Mouse (Mus musculus): ENCODE data around the gene Rspo1.

- TF ChIP-seq EP300 (IDR thresholded peaks at IDR 0.05; ENCODE audit: low read length), result no peak
- TF ChIP-seq E2F4 (IDR thresholded peaks at IDR 0.05; ENCODE audit: insufficient replicate concordance, low read depth, low read length), result no peak
- no peak for TF ChIP-seq CTCF (conservative IDR thresholded peaks at IDR 0.05 in 1 of 2, IDR thresholded peaks at IDR 0.05 in 1 of 2; ENCODE audit: low read depth in 2 of 2, low read length in 2 of 2)
- no peak for TF ChIP-seq USF1 (IDR thresholded peaks at IDR 0.05; ENCODE audit: low read depth, low read length)
- no peak for TF ChIP-seq POLR2A (IDR thresholded peaks at IDR 0.05; ENCODE audit: low read depth, low read length)
- TF ChIP-seq JUND (conservative IDR thresholded peaks at IDR 0.05; ENCODE audit: low read depth, low read length), result no peak
- no peak for TF ChIP-seq MAFK (IDR thresholded peaks at IDR 0.05; ENCODE audit: insufficient replicate concordance, low read length)
- TF ChIP-seq USF2 (conservative IDR thresholded peaks at IDR 0.05; ENCODE audit: low read depth, low read length), result no peak
- TF ChIP-seq KAT2A (IDR thresholded peaks at IDR 0.05; ENCODE audit: insufficient replicate concordance, low read length), result no peak
- TF ChIP-seq TCF12 (IDR thresholded peaks at IDR 0.05; ENCODE audit: low read depth, low read length), result no peak
- no peak for TF ChIP-seq CHD1 (IDR thresholded peaks at IDR 0.05; ENCODE audit: low read depth, low read length)
These were observed 48.1 kb downstream of the Rspo1 start for GRCm38 (mm10) chr4:125034341-125034740.

Data from CH12.LX (cell line).